Mouse (Mus musculus): ENCODE measurements at regions not wholly inside any gene's neighbourhood (a gene's known extent, or its start where the extent isn't known, plus 50 kb on each side); places are given as distances from the start of the nearest gene placed in this dataset.

DNA sequence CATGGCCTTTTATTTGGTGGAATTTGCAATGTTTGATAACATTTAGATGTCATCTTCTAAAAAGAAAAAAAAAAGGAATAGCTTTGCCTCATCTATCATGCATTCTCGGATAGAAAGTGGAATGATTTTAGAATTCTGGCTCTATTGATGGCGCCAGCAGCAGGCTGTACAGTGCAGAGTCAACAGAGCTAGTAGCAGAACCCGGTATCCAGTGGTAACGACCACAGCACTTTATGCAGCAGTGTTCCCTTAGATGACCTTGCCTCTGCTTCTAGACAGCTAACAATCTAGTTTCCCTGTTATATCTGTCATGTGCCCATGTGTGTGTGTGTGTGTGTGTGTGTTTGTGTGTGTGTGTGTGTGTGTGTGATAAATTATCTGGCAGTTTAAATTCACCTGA, 129.2 kb upstream of the Speer2 start:
- Histone ChIP-seq H3K4me1 (ENCODE audit: control insufficient read depth in 1 of 2, insufficient read depth in 2 of 2, low read length in 2 of 2) (no peaks in the 10 kb centered on the region), H3K27me3 (ENCODE audit: control insufficient read depth in 1 of 2, insufficient read depth in 2 of 2, low read length in 2 of 2) (no peaks in the 10 kb centered on the region), H3K36me3 (ENCODE audit: control insufficient read depth in 1 of 2, insufficient read depth in 2 of 2, low read length in 2 of 2) (no peaks in the 10 kb centered on the region), H3K9ac (ENCODE audit: control insufficient read depth, low read depth, low read length, poor library complexity, severe bottlenecking) (no peak overlapping the region), H3K79me2 (ENCODE audit: control insufficient read depth, insufficient read depth, low read length, poor library complexity) (no peaks in the 10 kb centered on the region), H3K9me3 (replicated peaks; ENCODE audit: insufficient read depth, low read length) (no peaks in the 10 kb centered on the region), H3K4me3 (ENCODE audit: control insufficient read depth in 1 of 2, insufficient read depth in 1 of 2, low read depth in 2 of 2, low read length in 2 of 2) (no peak overlapping the region), H3K27ac (ENCODE audit: control insufficient read depth, low read depth, low read length) (no peak overlapping the region)
- DNase-seq (ENCODE audit: low read depth, low spot score): no peak
- TF ChIP-seq MAZ (IDR thresholded peaks at IDR 0.05; ENCODE audit: low read depth, low read length) (no peak), UBTF (IDR thresholded peaks at IDR 0.05; ENCODE audit: borderline replicate concordance, insufficient read depth, low read depth, low read length) (no peak), BHLHE40 (IDR thresholded peaks at IDR 0.05; ENCODE audit: borderline replicate concordance, low read depth, low read length) (no peak), USF1 (IDR thresholded peaks at IDR 0.05; ENCODE audit: low read depth, low read length) (no peak), ELF1 (IDR thresholded peaks at IDR 0.05; ENCODE audit: low read depth, low read length) (no peak), TAL1 (IDR thresholded peaks at IDR 0.05; ENCODE audit: low read length) (no peak), ZMIZ1 (IDR thresholded peaks at IDR 0.05; ENCODE audit: low read depth, low read length) (no peak), MXI1 (IDR thresholded peaks at IDR 0.05; ENCODE audit: low read depth, low read length) (no peak), ETS1 (IDR thresholded peaks at IDR 0.05; ENCODE audit: low read depth, low read length) (no peak), ZKSCAN1 (IDR thresholded peaks at IDR 0.05; ENCODE audit: low read depth, low read length) (no peak), POLR2A (IDR thresholded peaks at IDR 0.05; ENCODE audit: control insufficient read depth in 1 of 2, insufficient read depth in 1 of 2, low read depth in 1 of 2, low read length in 2 of 2, poor library complexity in 1 of 2) (no peak), POLR2AphosphoS2 (IDR thresholded peaks at IDR 0.05; ENCODE audit: low read length) (no peak), EP300 (IDR thresholded peaks at IDR 0.05; ENCODE audit: low read depth in 1 of 2, low read length in 2 of 2) (no peak), NRF1 (IDR thresholded peaks at IDR 0.05; ENCODE audit: insufficient read depth, low read depth, low read length, poor library complexity, severe bottlenecking) (no peak), HCFC1 (IDR thresholded peaks at IDR 0.05; ENCODE audit: low read depth, low read length) (no peak), SIN3A (IDR thresholded peaks at IDR 0.05; ENCODE audit: low read length) (no peak), CTCF (IDR thresholded peaks at IDR 0.05 in 2 of 3, conservative IDR thresholded peaks at IDR 0.05 in 1 of 3; ENCODE audit: control insufficient read depth in 1 of 3, insufficient read depth in 1 of 3, low read depth in 2 of 3, low read length in 3 of 3, poor library complexity in 1 of 3, severe bottlenecking in 1 of 3) (no peak), KAT2A (conservative IDR thresholded peaks at IDR 0.05; ENCODE audit: low read depth, low read length) (no peak), CHD1 (IDR thresholded peaks at IDR 0.05; ENCODE audit: low read depth, low read length) (no peak)

DNA sequence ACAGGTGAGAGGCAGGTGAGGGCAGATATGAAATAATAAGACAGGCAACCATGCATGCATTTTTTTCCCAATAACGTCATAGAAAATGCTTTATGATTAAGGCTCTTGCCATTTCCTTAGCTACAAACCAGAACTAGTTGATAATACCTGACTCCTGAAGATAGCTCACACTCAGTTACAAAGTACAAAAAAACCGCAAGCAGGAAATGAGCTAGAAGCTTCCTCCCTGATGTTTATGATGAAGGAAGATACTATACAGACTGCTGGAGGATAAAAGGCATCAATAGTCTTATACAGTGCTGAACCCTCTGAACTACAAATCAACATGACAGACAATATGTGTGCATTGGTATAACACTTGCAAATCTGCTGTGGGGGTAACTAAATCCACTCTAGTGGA, 143.3 kb upstream of the Speer2 start:
- no peak overlapping the region for H3K4me3 ChIP-seq (ENCODE audit: control insufficient read depth in 1 of 2, insufficient read depth in 1 of 2, low read depth in 2 of 2, low read length in 2 of 2)
- H3K27me3 ChIP-seq (ENCODE audit: control insufficient read depth in 1 of 2, insufficient read depth in 2 of 2, low read length in 2 of 2): no peaks in the 10 kb centered on the region

More for the DNA sequence above, 143.3 kb upstream of the Speer2 start:
- Histone ChIP-seq H3K27ac (ENCODE audit: control insufficient read depth, low read depth, low read length) (no peak overlapping the region), H3K79me2 (ENCODE audit: control insufficient read depth, insufficient read depth, low read length, poor library complexity) (no peaks in the 10 kb centered on the region), H3K9ac (ENCODE audit: control insufficient read depth, low read depth, low read length, poor library complexity, severe bottlenecking) (no peak overlapping the region), H3K9me3 (replicated peaks; ENCODE audit: insufficient read depth, low read length) (no peaks in the 10 kb centered on the region), H3K36me3 (ENCODE audit: control insufficient read depth in 1 of 2, insufficient read depth in 2 of 2, low read length in 2 of 2) (no peaks in the 10 kb centered on the region), H3K4me1 (ENCODE audit: control insufficient read depth in 1 of 2, insufficient read depth in 2 of 2, low read length in 2 of 2) (no peaks in the 10 kb centered on the region)
- no peak for TF ChIP-seq E2F4 (IDR thresholded peaks at IDR 0.05; ENCODE audit: borderline replicate concordance, low read depth, low read length)
- no peak for TF ChIP-seq UBTF (IDR thresholded peaks at IDR 0.05; ENCODE audit: borderline replicate concordance, insufficient read depth, low read depth, low read length)
- no peak for TF ChIP-seq ELF1 (IDR thresholded peaks at IDR 0.05; ENCODE audit: low read depth, low read length)
- TF ChIP-seq RAD21 (IDR thresholded peaks at IDR 0.05; ENCODE audit: low read depth, low read length): no peak
- TF ChIP-seq NRF1 (IDR thresholded peaks at IDR 0.05; ENCODE audit: insufficient read depth, low read depth, low read length, poor library complexity, severe bottlenecking): no peak
- no peak for TF ChIP-seq ZNF384 (IDR thresholded peaks at IDR 0.05; ENCODE audit: low read depth, low read length)
- no peak for TF ChIP-seq MYB (IDR thresholded peaks at IDR 0.05; ENCODE audit: low read depth, low read length)
- no peak for TF ChIP-seq POLR2A (IDR thresholded peaks at IDR 0.05; ENCODE audit: control insufficient read depth in 1 of 2, insufficient read depth in 1 of 2, low read depth in 1 of 2, low read length in 2 of 2, poor library complexity in 1 of 2)
- no peak for DNase-seq (ENCODE audit: low read depth, low spot score)

All from MEL (cell line).